Mouse (Mus musculus): Measurements from ENCODE around the gene Dusp22. TPM values are rescaled to one million over a fixed set of nuclear protein-coding genes. Genes with fewer than 3 reads are reported as not detected.

Dusp22 gene
- polyA plus RNA-seq, 1 experiment from 2014 or later, result 17.9 TPM

- no peaks in the 10 kb centered on the region for H3K9me3 ChIP-seq (replicated peaks; ENCODE audit: control insufficient read depth, low read length)
- H3K4me1 ChIP-seq (ENCODE audit: control insufficient read depth, insufficient read depth, low read length), result peaks cover 4% of the 10 kb centered on the region; the same call in 1 of the 2 replicates
- WGBS, result 79% methylated on average over 8 of the region's 8 CpGs
- H3K4me3 ChIP-seq (ENCODE audit: low read length), result no peak overlapping the region
- no peaks in the 10 kb centered on the region for H3K27me3 ChIP-seq (ENCODE audit: control insufficient read depth, insufficient read depth, low read length)
- no peak overlapping the region for H3K9ac ChIP-seq (ENCODE audit: low read length)
- H3K36me3 ChIP-seq (ENCODE audit: control insufficient read depth, insufficient read depth), result no peaks in the 10 kb centered on the region
- H3K27ac ChIP-seq (ENCODE audit: low read length), result no peak overlapping the region
- no peak overlapping the region for H3K4me2 ChIP-seq (ENCODE audit: low read depth, low read length)
- no peak for ATAC-seq (replicated peaks; ENCODE audit: extremely low read depth, insufficient read depth, low FRiP score)
Observed at GRCm38 (mm10) chr13:30704246-30705095, 44.7 kb downstream of the Dusp22 start.

GRCm38 (mm10) chr13:30711066-30711465 lies 51.3 kb downstream of the Dusp22 start:
- 81% methylated on average over 2 of the region's 2 CpGs for WGBS
- H3K27ac ChIP-seq (ENCODE audit: low read length), result no peak overlapping the region
- H3K36me3 ChIP-seq (ENCODE audit: control insufficient read depth, insufficient read depth), result no peaks in the 10 kb centered on the region
- no peak overlapping the region for H3K4me2 ChIP-seq (ENCODE audit: low read depth, low read length)
- H3K9me3 ChIP-seq (replicated peaks; ENCODE audit: control insufficient read depth, low read length), result no peaks in the 10 kb centered on the region
- ATAC-seq (replicated peaks; ENCODE audit: extremely low read depth, insufficient read depth, low FRiP score), result no peak
- no peak overlapping the region for H3K4me3 ChIP-seq (ENCODE audit: low read length)
- H3K9ac ChIP-seq (ENCODE audit: low read length), result no peak overlapping the region
- H3K4me1 ChIP-seq (ENCODE audit: control insufficient read depth, insufficient read depth, low read length), result no peaks in the 10 kb centered on the region
- H3K27me3 ChIP-seq (ENCODE audit: control insufficient read depth, insufficient read depth, low read length), result no peaks in the 10 kb centered on the region

- Histone ChIP-seq H3K27ac (ENCODE audit: low read length) (no peak overlapping the region), H3K4me1 (ENCODE audit: control insufficient read depth, insufficient read depth, low read length) (no peaks in the 10 kb centered on the region), H3K9me3 (replicated peaks; ENCODE audit: control insufficient read depth, low read length) (no peaks in the 10 kb centered on the region), H3K27me3 (ENCODE audit: control insufficient read depth, insufficient read depth, low read length) (no peaks in the 10 kb centered on the region), H3K36me3 (ENCODE audit: control insufficient read depth, insufficient read depth) (no peaks in the 10 kb centered on the region), H3K4me3 (ENCODE audit: low read length) (no peak overlapping the region), H3K4me2 (ENCODE audit: low read depth, low read length) (no peak overlapping the region), H3K9ac (ENCODE audit: low read length) (no peak overlapping the region)
- 91% methylated on average over 3 of the region's 3 CpGs for WGBS
- no peak for ATAC-seq (replicated peaks; ENCODE audit: extremely low read depth, insufficient read depth, low FRiP score)
Observed at GRCm38 (mm10) chr13:30711711-30712110, 51.9 kb downstream of the Dusp22 start.

- H3K9ac ChIP-seq (ENCODE audit: low read length), result no peak overlapping the region
- no peak overlapping the region for H3K4me2 ChIP-seq (ENCODE audit: low read depth, low read length)
- 71% methylated on average over 6 of the region's 6 CpGs for WGBS
- H3K4me3 ChIP-seq (ENCODE audit: low read length), result no peak overlapping the region
- ATAC-seq (replicated peaks; ENCODE audit: extremely low read depth, insufficient read depth, low FRiP score), result no peak; the same call in 1 of the 2 replicates
- H3K9me3 ChIP-seq (replicated peaks; ENCODE audit: control insufficient read depth, low read length), result no peaks in the 10 kb centered on the region
- H3K4me1 ChIP-seq (ENCODE audit: control insufficient read depth, insufficient read depth, low read length), result no peaks in the 10 kb centered on the region
- no peak overlapping the region for H3K27ac ChIP-seq (ENCODE audit: low read length)
- no peaks in the 10 kb centered on the region for H3K27me3 ChIP-seq (ENCODE audit: control insufficient read depth, insufficient read depth, low read length)
- H3K36me3 ChIP-seq (ENCODE audit: control insufficient read depth, insufficient read depth), result no peaks in the 10 kb centered on the region
Observed at GRCm38 (mm10) chr13:30712280-30712679, 52.5 kb downstream of the Dusp22 start.

- Histone ChIP-seq H3K4me3 (ENCODE audit: low read length) (no peak overlapping the region), H3K36me3 (ENCODE audit: control insufficient read depth, insufficient read depth) (no peaks in the 10 kb centered on the region), H3K9ac (ENCODE audit: low read length) (no peak overlapping the region), H3K4me2 (ENCODE audit: low read depth, low read length) (no peak overlapping the region), H3K27ac (ENCODE audit: low read length) (no peak overlapping the region), H3K27me3 (ENCODE audit: control insufficient read depth, insufficient read depth, low read length) (no peaks in the 10 kb centered on the region), H3K9me3 (replicated peaks; ENCODE audit: control insufficient read depth, low read length) (no peaks in the 10 kb centered on the region), H3K4me1 (ENCODE audit: control insufficient read depth, insufficient read depth, low read length) (no peaks in the 10 kb centered on the region)
- WGBS, result 53% methylated on average over 3 of the region's 3 CpGs
- ATAC-seq (replicated peaks; ENCODE audit: extremely low read depth, insufficient read depth, low FRiP score), result no peak
Observed at GRCm38 (mm10) chr13:30713621-30714020, 53.8 kb downstream of the Dusp22 start.

- H3K27ac ChIP-seq (ENCODE audit: low read length), result no peak overlapping the region
- 86% methylated on average over 6 of the region's 6 CpGs for WGBS
- H3K27me3 ChIP-seq (ENCODE audit: control insufficient read depth, insufficient read depth, low read length), result no peaks in the 10 kb centered on the region
- H3K4me2 ChIP-seq (ENCODE audit: low read depth, low read length), result no peak overlapping the region
- H3K9me3 ChIP-seq (replicated peaks; ENCODE audit: control insufficient read depth, low read length), result no peaks in the 10 kb centered on the region
- ATAC-seq (replicated peaks; ENCODE audit: extremely low read depth, insufficient read depth, low FRiP score), result no peak
- H3K36me3 ChIP-seq (ENCODE audit: control insufficient read depth, insufficient read depth), result no peaks in the 10 kb centered on the region
- H3K9ac ChIP-seq (ENCODE audit: low read length), result no peak overlapping the region
- no peak overlapping the region for H3K4me3 ChIP-seq (ENCODE audit: low read length)
- no peaks in the 10 kb centered on the region for H3K4me1 ChIP-seq (ENCODE audit: control insufficient read depth, insufficient read depth, low read length)
Observed at GRCm38 (mm10) chr13:30714552-30714951, 54.8 kb downstream of the Dusp22 start.

GRCm38 (mm10) chr13:30715060-30715459 lies 55.3 kb downstream of the Dusp22 start:
- no peaks in the 10 kb centered on the region for H3K9me3 ChIP-seq (replicated peaks; ENCODE audit: control insufficient read depth, low read length)
- no peak for ATAC-seq (replicated peaks; ENCODE audit: extremely low read depth, insufficient read depth, low FRiP score)
- H3K27me3 ChIP-seq (ENCODE audit: control insufficient read depth, insufficient read depth, low read length), result no peaks in the 10 kb centered on the region
- no peaks in the 10 kb centered on the region for H3K36me3 ChIP-seq (ENCODE audit: control insufficient read depth, insufficient read depth)
- no peaks in the 10 kb centered on the region for H3K4me1 ChIP-seq (ENCODE audit: control insufficient read depth, insufficient read depth, low read length)
- H3K9ac ChIP-seq (ENCODE audit: low read length), result no peak overlapping the region
- WGBS, result 80% methylated on average over 7 of the region's 7 CpGs
- H3K4me3 ChIP-seq (ENCODE audit: low read length), result no peak overlapping the region
- no peak overlapping the region for H3K4me2 ChIP-seq (ENCODE audit: low read depth, low read length)
- no peak overlapping the region for H3K27ac ChIP-seq (ENCODE audit: low read length)

- Histone ChIP-seq H3K4me1 (ENCODE audit: control insufficient read depth, insufficient read depth, low read length) (no peaks in the 10 kb centered on the region), H3K9me3 (replicated peaks; ENCODE audit: control insufficient read depth, low read length) (no peaks in the 10 kb centered on the region), H3K27ac (ENCODE audit: low read length) (no peak overlapping the region), H3K4me2 (ENCODE audit: low read depth, low read length) (no peak overlapping the region), H3K9ac (ENCODE audit: low read length) (no peak overlapping the region), H3K4me3 (ENCODE audit: low read length) (no peak overlapping the region), H3K27me3 (ENCODE audit: control insufficient read depth, insufficient read depth, low read length) (no peaks in the 10 kb centered on the region), H3K36me3 (ENCODE audit: control insufficient read depth, insufficient read depth) (no peaks in the 10 kb centered on the region)
- no peak for ATAC-seq (replicated peaks; ENCODE audit: extremely low read depth, insufficient read depth, low FRiP score)
- 75% methylated on average over 4 of the region's 4 CpGs for WGBS
Observed at GRCm38 (mm10) chr13:30715573-30715972, 55.8 kb downstream of the Dusp22 start.

GRCm38 (mm10) chr13:30716611-30717010 lies 56.8 kb downstream of the Dusp22 start:
- Histone ChIP-seq H3K4me2 (ENCODE audit: low read depth, low read length) (no peak overlapping the region), H3K4me1 (ENCODE audit: control insufficient read depth, insufficient read depth, low read length) (no peaks in the 10 kb centered on the region), H3K27ac (ENCODE audit: low read length) (no peak overlapping the region), H3K9ac (ENCODE audit: low read length) (no peak overlapping the region), H3K27me3 (ENCODE audit: control insufficient read depth, insufficient read depth, low read length) (no peaks in the 10 kb centered on the region), H3K4me3 (ENCODE audit: low read length) (no peak overlapping the region), H3K9me3 (replicated peaks; ENCODE audit: control insufficient read depth, low read length) (no peaks in the 10 kb centered on the region), H3K36me3 (ENCODE audit: control insufficient read depth, insufficient read depth) (no peaks in the 10 kb centered on the region)
- 73% methylated on average over 5 of the region's 5 CpGs for WGBS
- no peak for ATAC-seq (replicated peaks; ENCODE audit: extremely low read depth, insufficient read depth, low FRiP score)
